Mouse (Mus musculus): Measurements from ENCODE around the gene Clhc1. TPM values are rescaled to one million over a fixed set of nuclear protein-coding genes. Genes with fewer than 3 reads are reported as not detected.

The Clhc1 gene
- polyA plus RNA-seq, 1 experiment from 2014 or later, result 0.15 TPM

DNA sequence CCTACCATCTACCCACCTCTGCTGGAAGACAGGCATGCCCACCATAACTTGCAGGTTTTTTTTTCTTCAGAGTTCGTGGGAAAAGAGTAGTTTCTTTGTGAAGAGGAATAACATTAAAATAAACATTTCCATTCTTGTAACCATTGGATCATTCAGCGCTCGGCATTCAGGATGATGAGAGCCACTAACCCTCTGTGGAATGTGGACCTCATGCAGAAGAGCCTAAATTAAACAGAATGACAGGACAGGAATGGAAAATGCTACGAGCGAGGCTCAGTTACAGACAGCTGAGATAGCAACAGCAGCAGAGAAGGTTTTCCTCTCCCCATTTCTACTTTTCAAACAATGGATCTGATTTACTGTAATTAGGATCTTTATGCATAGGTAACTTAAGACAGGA is 78.8 kb downstream of the Clhc1 start:
- H3K9ac ChIP-seq (ENCODE audit: low read length), result no peak overlapping the region
- no peaks in the 10 kb centered on the region for H3K4me1 ChIP-seq (ENCODE audit: control insufficient read depth, insufficient read depth, low read length)
- no peak overlapping the region for H3K4me3 ChIP-seq (ENCODE audit: low read depth, low read length)
- no peaks in the 10 kb centered on the region for H3K27me3 ChIP-seq (ENCODE audit: control insufficient read depth, insufficient read depth, low read length)
- DNase-seq (ENCODE audit: low spot score, missing footprints), result no peak
- H3K4me2 ChIP-seq, result no peak overlapping the region
- no peaks in the 10 kb centered on the region for H3K9me3 ChIP-seq (ENCODE audit: control insufficient read depth, low read length)
- H3K36me3 ChIP-seq (ENCODE audit: control insufficient read depth, insufficient read depth, low read length), result no peaks in the 10 kb centered on the region
- H3K27ac ChIP-seq (ENCODE audit: low read depth, low read length), result no peak overlapping the region
- 84% methylated on average over 5 of the region's 5 CpGs for WGBS
- ATAC-seq (ENCODE audit: low FRiP score), result no peak

DNA sequence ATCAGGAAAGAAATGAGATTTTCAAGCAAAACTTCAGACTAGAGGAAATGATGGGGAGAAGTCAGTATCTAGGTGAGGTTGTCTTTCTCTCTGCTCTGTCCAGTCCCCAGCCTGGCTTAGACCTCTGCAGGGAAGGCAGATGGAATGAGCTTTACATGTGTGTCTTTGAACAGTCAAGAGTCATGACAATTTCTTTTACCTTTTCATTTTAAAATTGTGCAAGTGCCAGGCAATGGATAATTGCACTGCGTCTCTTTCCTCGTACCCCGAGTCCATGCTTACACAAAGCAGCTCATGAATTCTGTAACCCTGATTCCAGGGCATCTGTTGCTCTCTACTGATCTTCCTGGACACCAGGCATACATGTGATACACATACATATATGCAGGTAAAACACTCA is 80.0 kb downstream of the Clhc1 start:
- H3K4me2 ChIP-seq, result no peak overlapping the region
- no peak for ATAC-seq (ENCODE audit: low FRiP score)

More for the DNA sequence above, 80.0 kb downstream of the Clhc1 start:
- peak; percentile 56 for DNase-seq (ENCODE audit: low spot score, missing footprints)
- no peaks in the 10 kb centered on the region for H3K9me3 ChIP-seq (ENCODE audit: control insufficient read depth, low read length)
- WGBS, result 93% methylated on average over 3 of the region's 3 CpGs
- H3K36me3 ChIP-seq (ENCODE audit: control insufficient read depth, insufficient read depth, low read length), result no peaks in the 10 kb centered on the region
- H3K4me1 ChIP-seq (ENCODE audit: control insufficient read depth, insufficient read depth, low read length), result no peaks in the 10 kb centered on the region
- H3K4me3 ChIP-seq (ENCODE audit: low read depth, low read length), result no peak overlapping the region
- H3K27ac ChIP-seq (ENCODE audit: low read depth, low read length), result no peak overlapping the region
- H3K9ac ChIP-seq (ENCODE audit: low read length), result no peak overlapping the region
- H3K27me3 ChIP-seq (ENCODE audit: control insufficient read depth, insufficient read depth, low read length), result no peaks in the 10 kb centered on the region

Other genes with a start within 250 kb of the Clhc1 start
- 52.8 and 52.9 TPM in 2 replicates for gene Ccdc88a, start 174.3 kb upstream of the Clhc1 start, polyA plus RNA-seq (2014; fragmentation: Nextera tagmentation; extraction: Ambion mirVana)
- gene Prorsd1, start 32.9 kb upstream of the Clhc1 start, polyA plus RNA-seq (2014; fragmentation: Nextera tagmentation; extraction: Ambion mirVana), result 22.6 and 26.2 TPM in 2 replicates
- 39.9 and 44.6 TPM in 2 replicates for gene Mtif2, start 21.5 kb upstream of the Clhc1 start, polyA plus RNA-seq (2014; fragmentation: Nextera tagmentation; extraction: Ambion mirVana)
- gene Rps27a, start 159 bp downstream of the Clhc1 start, polyA plus RNA-seq (2014; fragmentation: Nextera tagmentation; extraction: Ambion mirVana), result 974 and 996 TPM in 2 replicates
- 75.3 and 78.3 TPM in 2 replicates for gene Rtn4, start 145.0 kb downstream of the Clhc1 start, polyA plus RNA-seq (2014; fragmentation: Nextera tagmentation; extraction: Ambion mirVana)